Mouse (Mus musculus) intestine, embryonic 14.5 days (tissue): ENCODE data around the gene Cux1. TPM values are rescaled to one million over a fixed set of nuclear protein-coding genes. Genes with fewer than 3 reads are reported as not detected.

Experiments used
- ATAC-seq: fragments of 200-750 bp; cut with Nextera tagmentation; replicated peaks from 2 replicates; pipeline ENCODE4 v1.8.0; 2017; ENCODE audit warnings: low read depth, moderate number of reproducible peaks, moderate TSS enrichment, moderate library complexity; ENCODE audit not compliant: low FRiP score, low TSS enrichment
- DNase-seq: peaks from one replicate; pipeline ENCODE4 v3.0.0-alpha.2; 2018; ENCODE audit warnings: low spot score
- H3K27ac ChIP-seq: fragments of 300-500 bp; sonication (generic); 2 replicates; pipeline ENCODE4 v1.5.1; 2014; ENCODE audit warnings: low read depth, mild to moderate bottlenecking, control low read depth
- H3K27me3 ChIP-seq: fragments of 300-500 bp; sonication (generic); replicated peaks from 2 replicates; pipeline ENCODE4 v1.6.1; 2014; ENCODE audit warnings: low read length, control low read depth; ENCODE audit not compliant: control insufficient read depth, insufficient read depth
- H3K36me3 ChIP-seq: fragments of 300-500 bp; sonication (generic); 2 replicates; pipeline ENCODE4 v1.6.1; 2014; ENCODE audit warnings: low read length, control low read depth; ENCODE audit not compliant: control insufficient read depth, insufficient read depth
- H3K4me1 ChIP-seq: fragments of 300-500 bp; sonication (generic); replicated peaks from 2 replicates; pipeline ENCODE4 v1.6.1; 2014; ENCODE audit warnings: low read length, control low read depth, mixed read lengths; ENCODE audit not compliant: control insufficient read depth, insufficient read depth
- H3K4me2 ChIP-seq: fragments of 300-500 bp; sonication (generic); 2 replicates; pipeline ENCODE4 v1.6.1; 2014; ENCODE audit warnings: low read length
- H3K4me3 ChIP-seq: fragments of 300-500 bp; sonication (generic); 2 replicates; pipeline ENCODE4 v1.5.1; 2014; ENCODE audit warnings: low read depth, low read length, control low read depth, mixed read lengths
- H3K9ac ChIP-seq: fragments of 300-500 bp; sonication (generic); 2 replicates; pipeline ENCODE4 v1.6.1; 2014; ENCODE audit warnings: mild to moderate bottlenecking, low read length
- H3K9me3 ChIP-seq: fragments of 300-500 bp; sonication (generic); 2 replicates; pipeline ENCODE4 v1.6.1; 2016; ENCODE audit warnings: low read length, control low read depth; ENCODE audit not compliant: control insufficient read depth
- whole genome bisulfite sequencing: fragments of 180-500 bp; shearing (Covaris S2); extraction: QIAGEN DNeasy Blood & Tissue Kit; methylation state at CpG from one replicate; pipeline ENCODE4 v1.1.7; 2014; 5-methylcytosine and 5-hydroxymethylcytosine counted together
- polyA plus RNA-seq: library from polyadenylated mRNA; unstranded; fragments of >200 nt; fragmentation: Nextera tagmentation; extraction: Ambion mirVana; gene quantifications from 2 replicates; pipeline ENCODE4 v1.2.1, GENCODE M21; 2014

Gene Cux1
- polyA plus RNA-seq, 1 experiment from 2014 or later = 72.7 TPM

GRCm38 (mm10) chr5:136429647-136430046 lies 137.6 kb downstream of the Cux1 start:
- DNase-seq (no peak), ATAC-seq (no peak)
- 67% methylated on average over 4 of the region's 4 CpGs for WGBS

GRCm38 (mm10) chr5:136428498-136429060 lies 138.7 kb downstream of the Cux1 start:
- Histone ChIP-seq H3K27me3 (no peaks in the 10 kb centered on the region), H3K4me2 (no peak overlapping the region), H3K27ac (peak overlapping the region; percentile 43; the same call in 1 of the 2 replicates), H3K4me1 (peaks cover 30% of the 10 kb centered on the region), H3K36me3 (no peaks in the 10 kb centered on the region; the same call in 1 of the 2 replicates), H3K9ac (no peak overlapping the region), H3K4me3 (no peak overlapping the region), H3K9me3 (no peaks in the 10 kb centered on the region)
- WGBS = 45% methylated on average over 6 of the region's 6 CpGs
- no peak for DNase-seq
- ATAC-seq = no peak

More at GRCm38 (mm10) chr5:136429647-136430046, 137.6 kb downstream of the Cux1 start:
- H3K4me1 ChIP-seq = peaks cover 30% of the 10 kb centered on the region
- H3K36me3 ChIP-seq = no peaks in the 10 kb centered on the region; the same call in 1 of the 2 replicates
- H3K27me3 ChIP-seq = no peaks in the 10 kb centered on the region
- no peak overlapping the region for H3K27ac ChIP-seq
- H3K4me2 ChIP-seq = no peak overlapping the region
- H3K9ac ChIP-seq = no peak overlapping the region
- H3K9me3 ChIP-seq = no peaks in the 10 kb centered on the region
- H3K4me3 ChIP-seq = no peak overlapping the region

GRCm38 (mm10) chr5:136427772-136428497 lies 139.4 kb downstream of the Cux1 start:
- Histone ChIP-seq H3K27ac (peak overlapping the region; percentile 47; the same call in 1 of the 2 replicates), H3K9me3 (no peaks in the 10 kb centered on the region), H3K4me3 (no peak overlapping the region), H3K27me3 (no peaks in the 10 kb centered on the region), H3K4me2 (no peak overlapping the region), H3K36me3 (no peaks in the 10 kb centered on the region; the same call in 1 of the 2 replicates), H3K4me1 (peaks cover 30% of the 10 kb centered on the region), H3K9ac (no peak overlapping the region)
- DNase-seq (no peak), ATAC-seq (no peak)
- 46% methylated on average over 13 of the region's 13 CpGs for WGBS

- Histone ChIP-seq H3K9ac (no peak overlapping the region), H3K4me2 (no peak overlapping the region), H3K4me1 (peaks cover 30% of the 10 kb centered on the region), H3K9me3 (no peaks in the 10 kb centered on the region), H3K27ac (peak overlapping the region; percentile 47; the same call in 1 of the 2 replicates), H3K27me3 (no peaks in the 10 kb centered on the region), H3K4me3 (no peak overlapping the region), H3K36me3 (no peaks in the 10 kb centered on the region; the same call in 1 of the 2 replicates)
- no peak for ATAC-seq
- WGBS = 48% methylated on average over 4 of the region's 4 CpGs
- no peak for DNase-seq
Observed at GRCm38 (mm10) chr5:136427121-136427771, 140.0 kb downstream of the Cux1 start.

- no peak for DNase-seq
- Histone ChIP-seq H3K4me3 (no peak overlapping the region), H3K27me3 (no peaks in the 10 kb centered on the region), H3K4me2 (no peak overlapping the region), H3K4me1 (peaks cover 16% of the 10 kb centered on the region), H3K9me3 (no peaks in the 10 kb centered on the region), H3K9ac (no peak overlapping the region), H3K36me3 (no peaks in the 10 kb centered on the region), H3K27ac (no peak overlapping the region)
- 85% methylated on average over 2 of the region's 2 CpGs for WGBS
- no peak for ATAC-seq
Observed at GRCm38 (mm10) chr5:136422948-136423347, 144.3 kb downstream of the Cux1 start.

GRCm38 (mm10) chr5:136421885-136422284 lies 145.4 kb downstream of the Cux1 start:
- H3K9ac ChIP-seq = no peak overlapping the region
- H3K4me1 ChIP-seq = peaks cover 5% of the 10 kb centered on the region
- no peak overlapping the region for H3K4me3 ChIP-seq
- no peaks in the 10 kb centered on the region for H3K9me3 ChIP-seq
- no peak overlapping the region for H3K27ac ChIP-seq
- WGBS = 59% methylated on average over 3 of the region's 3 CpGs
- no peak overlapping the region for H3K4me2 ChIP-seq
- H3K27me3 ChIP-seq = no peaks in the 10 kb centered on the region
- H3K36me3 ChIP-seq = no peaks in the 10 kb centered on the region
- ATAC-seq (no peak), DNase-seq (no peak)

- no peak overlapping the region for H3K9ac ChIP-seq
- no peak overlapping the region for H3K27ac ChIP-seq
- H3K4me3 ChIP-seq = no peak overlapping the region
- no peak for ATAC-seq
- no peak overlapping the region for H3K4me2 ChIP-seq
- 86% methylated on average over 3 of the region's 3 CpGs for WGBS
- H3K27me3 ChIP-seq = no peaks in the 10 kb centered on the region
- DNase-seq = no peak
- H3K4me1 ChIP-seq = no peaks in the 10 kb centered on the region; the same call in 1 of the 2 replicates
- no peaks in the 10 kb centered on the region for H3K9me3 ChIP-seq
- H3K36me3 ChIP-seq = no peaks in the 10 kb centered on the region
Observed at GRCm38 (mm10) chr5:136421316-136421715, 146.0 kb downstream of the Cux1 start.

- Histone ChIP-seq H3K27ac (no peak overlapping the region), H3K4me2 (no peak overlapping the region), H3K4me3 (no peak overlapping the region), H3K9me3 (no peaks in the 10 kb centered on the region), H3K27me3 (no peaks in the 10 kb centered on the region), H3K36me3 (no peaks in the 10 kb centered on the region), H3K4me1 (no peaks in the 10 kb centered on the region; the same call in 1 of the 2 replicates), H3K9ac (no peak overlapping the region)
- no peak for ATAC-seq
- DNase-seq = no peak
- 83% methylated on average over 3 of the region's 3 CpGs for WGBS
Observed at GRCm38 (mm10) chr5:136420342-136420741, 146.9 kb downstream of the Cux1 start.
